Mouse (Mus musculus) heart, adult 11 months (tissue): ENCODE results near the gene Nono.

ENCODE experiments used
- DNase-seq: peaks from one replicate; pipeline ENCODE4 v3.0.0; 2022

The Nono gene

GRCm38 (mm10) chrX:101486487-101487152 is 57.5 kb downstream of the Nono start:
- peak; percentile 88 for DNase-seq
